In genomic region chr15:99714206-99714605, GRCm38 (mm10) we compare ENCODE assay signal across 12 mouse cellular contexts. TPM values are rescaled to one million over a fixed set of nuclear protein-coding genes. Genes with fewer than 3 reads are reported as not detected.
DNase-seq lines count a peak whose midpoint lies in the region; ATAC-seq and TF ChIP-seq lines count a peak whose summit lies in the region.
"Had no signal": no experiment of that assay in that cellular context is flagged by ENCODE, and none has a peak within 500 bp of the region (broad histone marks: within the 10 kb centered on the region; RNA-seq: fewer than 3 reads in every experiment).

No protein-coding gene starts in this region.

- H3K4me2 ChIP-seq in kidney, embryonic 16.5 days (replicated peaks; ENCODE audit: low read depth, low read length), result no peak overlapping the region
- H3K4me2 ChIP-seq in hindbrain, postnatal 0 days (ENCODE audit: low read depth, low read length), result no peak overlapping the region

- no peak overlapping the region for H3K4me3 ChIP-seq in kidney, adult 2 months (ENCODE audit: insufficient read depth, low read depth, low read length)
- H3K4me3 ChIP-seq in kidney, embryonic 16.5 days (ENCODE audit: low read length), result no peak overlapping the region
- no peak overlapping the region for H3K4me3 ChIP-seq in hindbrain, postnatal 0 days (ENCODE audit: low read length)

- no peaks in the 10 kb centered on the region for H3K27me3 ChIP-seq in kidney, adult 2 months (replicated peaks; ENCODE audit: control insufficient read depth, insufficient read depth, low read length)
- H3K27me3 ChIP-seq in kidney, embryonic 16.5 days (ENCODE audit: insufficient read depth, low read length), result no peaks in the 10 kb centered on the region
- no peaks in the 10 kb centered on the region for H3K27me3 ChIP-seq in hindbrain, postnatal 0 days (ENCODE audit: insufficient read depth, low read length)

- ATAC-seq in kidney, embryonic 16.5 days (ENCODE audit: low FRiP score, low TSS enrichment), result no peak
- ATAC-seq in hindbrain, postnatal 0 days, result no peak

- H3K4me1 ChIP-seq in kidney, adult 2 months (ENCODE audit: control insufficient read depth, insufficient read depth, low read length), result peaks cover 22% of the 10 kb centered on the region
- peaks cover 41% of the 10 kb centered on the region for H3K4me1 ChIP-seq in kidney, embryonic 16.5 days (ENCODE audit: insufficient read depth, low read length)
- peaks cover 16% of the 10 kb centered on the region for H3K4me1 ChIP-seq in hindbrain, postnatal 0 days (ENCODE audit: insufficient read depth, low read length)

- peak; percentile 64 for DNase-seq in cerebellum, adult 11-12 months
- DNase-seq in cerebellum, postnatal 14 days, result no peak
- no peak for DNase-seq in kidney, adult 2 months
- DNase-seq in adrenal gland, postnatal 14 days, result peak; percentile 87
- DNase-seq in hindbrain, postnatal 0 days (ENCODE audit: low spot score), result no peak
- no peak for DNase-seq in urinary bladder, adult 2 months (ENCODE audit: low spot score)
- no peak for DNase-seq in T-cell, adult 2 months (ENCODE audit: low spot score)

- no peaks in the 10 kb centered on the region; the same call in 1 of the 2 replicates for H3K36me3 ChIP-seq in kidney, adult 2 months (ENCODE audit: control insufficient read depth, insufficient read depth, low read length)
- H3K36me3 ChIP-seq in kidney, embryonic 16.5 days (ENCODE audit: insufficient read depth, low read length), result peaks cover 50% of the 10 kb centered on the region
- peaks cover 46% of the 10 kb centered on the region for H3K36me3 ChIP-seq in hindbrain, postnatal 0 days (ENCODE audit: insufficient read depth, low read length)

- no peak for TF ChIP-seq POLR2A in kidney, adult 2 months (IDR thresholded peaks at IDR 0.05; ENCODE audit: low read depth, low read length)

- TF ChIP-seq CTCF in kidney, adult 2 months (conservative IDR thresholded peaks at IDR 0.05; ENCODE audit: insufficient read depth, insufficient read length, low read depth, low read length), result no peak
- TF ChIP-seq CTCF in hindbrain, postnatal 0 days (IDR thresholded peaks at IDR 0.05; ENCODE audit: low read depth), result no peak

- H3K27ac ChIP-seq in kidney, adult 2 months (ENCODE audit: insufficient read depth, low read depth, low read length), result 0 out of 2 replicates have a peak overlapping the region, but pooled peaks have one; percentile 7
- no peak overlapping the region for H3K27ac ChIP-seq in kidney, embryonic 16.5 days (ENCODE audit: low read length)
- peak overlapping the region; percentile 27; the same call in 1 of the 2 replicates for H3K27ac ChIP-seq in hindbrain, postnatal 0 days
- H3K27ac ChIP-seq: liver, embryonic 14.5 days had no signal

- WGBS in kidney, adult 2 months, result 47% methylated on average over 4 of the region's 4 CpGs
- 74% methylated on average over 4 of the region's 4 CpGs for WGBS in kidney, embryonic 16.5 days
- WGBS in hindbrain, postnatal 0 days, result 56% methylated on average over 4 of the region's 4 CpGs

- no peak overlapping the region for H3K9ac ChIP-seq in kidney, embryonic 16.5 days (replicated peaks; ENCODE audit: low read length)
- no peak overlapping the region for H3K9ac ChIP-seq in hindbrain, postnatal 0 days (replicated peaks; ENCODE audit: low read length)
- H3K9ac ChIP-seq: liver, embryonic 14.5 days had no signal

- H3K9me3 ChIP-seq in kidney, embryonic 16.5 days (ENCODE audit: low read length), result no peaks in the 10 kb centered on the region
- H3K9me3 ChIP-seq in hindbrain, postnatal 0 days (ENCODE audit: low read length), result no peaks in the 10 kb centered on the region

RNA-seq across cellular contexts. Expression of gene Gpd1, which starts 3.1 kb away (rescaled TPM):
- 427 and 506 TPM in 2 replicates for polyA plus RNA-seq in kidney, adult 2 months (2012; rRNA removed)
- polyA plus RNA-seq in kidney, embryonic 16.5 days (2015; fragmentation: Nextera tagmentation; extraction: Ambion mirVana), result 45.4 and 46.1 TPM in 2 replicates
- 1,539 and 1,562 TPM in 2 replicates for total RNA-seq in adrenal gland, postnatal 14 days (2021)
- 2.8 and 3.7 TPM in 2 replicates for total RNA-seq in hindbrain, postnatal 0 days (2014; rRNA removed)
- 2.5 TPM in 2 replicates for polyA plus RNA-seq in hindbrain, postnatal 0 days (2015; fragmentation: Nextera tagmentation; extraction: Ambion mirVana)
- 11.7 and 14.9 TPM in 2 replicates for polyA plus RNA-seq in urinary bladder, adult 2 months (2012; rRNA removed)

RNA-seq across cellular contexts. Expression of gene Gm17349, which starts 8.9 kb away (rescaled TPM):
- polyA plus RNA-seq in kidney, adult 2 months (2012; rRNA removed), result 0.58 TPM in 1 of 2 replicates, not detected in the other
- not detected in 2 replicates for polyA plus RNA-seq in kidney, embryonic 16.5 days (2015; fragmentation: Nextera tagmentation; extraction: Ambion mirVana)
- total RNA-seq in adrenal gland, postnatal 14 days (2021), result 17.6 and 18.1 TPM in 2 replicates
- total RNA-seq in hindbrain, postnatal 0 days (2014; rRNA removed), result not detected in 2 replicates
- polyA plus RNA-seq in hindbrain, postnatal 0 days (2015; fragmentation: Nextera tagmentation; extraction: Ambion mirVana), result not detected in 2 replicates
- 0.52 TPM in 1 of 2 replicates, not detected in the other for polyA plus RNA-seq in urinary bladder, adult 2 months (2012; rRNA removed)
- total RNA-seq: megakaryocyte progenitor cell, adult 5-6 weeks had no signal
- polyA plus RNA-seq: embryonic facial prominence, embryonic 11.5 days; intestine, embryonic 14.5 days; liver, embryonic 14.5 days had no signal

RNA-seq across cellular contexts. Expression of gene Cox14, which starts 11.2 kb away (rescaled TPM):
- polyA plus RNA-seq in kidney, adult 2 months (2012; rRNA removed), result 263 and 269 TPM in 2 replicates
- polyA plus RNA-seq in kidney, embryonic 16.5 days (2015; fragmentation: Nextera tagmentation; extraction: Ambion mirVana), result 193 and 197 TPM in 2 replicates
- 177 and 199 TPM in 2 replicates for total RNA-seq in adrenal gland, postnatal 14 days (2021)
- total RNA-seq in hindbrain, postnatal 0 days (2014; rRNA removed), result 61.2 and 101 TPM in 2 replicates
- 201 and 202 TPM in 2 replicates for polyA plus RNA-seq in hindbrain, postnatal 0 days (2015; fragmentation: Nextera tagmentation; extraction: Ambion mirVana)
- 119 and 162 TPM in 2 replicates for polyA plus RNA-seq in urinary bladder, adult 2 months (2012; rRNA removed)

RNA-seq across cellular contexts. Expression of gene Smarcd1, which starts 12.3 kb away (rescaled TPM):
- polyA plus RNA-seq in kidney, adult 2 months (2012; rRNA removed), result 27.7 and 29.5 TPM in 2 replicates
- polyA plus RNA-seq in kidney, embryonic 16.5 days (2015; fragmentation: Nextera tagmentation; extraction: Ambion mirVana), result 49.8 and 56.3 TPM in 2 replicates
- 40.0 and 57.6 TPM in 2 replicates for total RNA-seq in adrenal gland, postnatal 14 days (2021)
- 74.0 and 89.4 TPM in 2 replicates for total RNA-seq in hindbrain, postnatal 0 days (2014; rRNA removed)
- 78.1 and 91.2 TPM in 2 replicates for polyA plus RNA-seq in hindbrain, postnatal 0 days (2015; fragmentation: Nextera tagmentation; extraction: Ambion mirVana)
- 20.4 and 20.5 TPM in 2 replicates for polyA plus RNA-seq in urinary bladder, adult 2 months (2012; rRNA removed)

RNA-seq across cellular contexts. Expression of gene Asic1, which starts 44.0 kb away (rescaled TPM):
- 0.34 and 0.37 TPM in 2 replicates for polyA plus RNA-seq in kidney, adult 2 months (2012; rRNA removed)
- 1.7 TPM in 2 replicates for polyA plus RNA-seq in kidney, embryonic 16.5 days (2015; fragmentation: Nextera tagmentation; extraction: Ambion mirVana)
- total RNA-seq in adrenal gland, postnatal 14 days (2021), result 0.70 and 0.75 TPM in 2 replicates
- total RNA-seq in hindbrain, postnatal 0 days (2014; rRNA removed), result 127 and 143 TPM in 2 replicates
- 32.0 and 37.1 TPM in 2 replicates for polyA plus RNA-seq in hindbrain, postnatal 0 days (2015; fragmentation: Nextera tagmentation; extraction: Ambion mirVana)
- polyA plus RNA-seq in urinary bladder, adult 2 months (2012; rRNA removed), result 0.19 and 0.22 TPM in 2 replicates
- total RNA-seq: megakaryocyte progenitor cell, adult 5-6 weeks had no signal

Comparison
In these comparisons a context has a peak if more than half of its experiments do, and no peak if none do; other contexts are left out.
1. DNase-seq: peak in cerebellum, adult 11-12 months (single experiment) and adrenal gland, postnatal 14 days (single experiment); none in cerebellum, postnatal 14 days (0 of 2), kidney, adult 2 months (single experiment), hindbrain, postnatal 0 days (single experiment), urinary bladder, adult 2 months (single experiment) and T-cell, adult 2 months (single experiment).